Mouse (Mus musculus): ENCODE results near the gene Slc38a3.

Slc38a3 gene

GRCm38 (mm10) chr9:107617461-107617860, 51.9 kb downstream of the Slc38a3 start:
- no peak for DNase-seq

GRCm38 (mm10) chr9:107615035-107615434, 54.3 kb downstream of the Slc38a3 start:
- DNase-seq = no peak

GRCm38 (mm10) chr9:107612945-107613569, 56.3 kb downstream of the Slc38a3 start:
- no peak for DNase-seq

GRCm38 (mm10) chr9:107612191-107612944, 57.0 kb downstream of the Slc38a3 start:
- DNase-seq = peak; percentile 96

GRCm38 (mm10) chr9:107611456-107612190, 57.7 kb downstream of the Slc38a3 start:
- DNase-seq = no peak

GRCm38 (mm10) chr9:107609433-107609830, 59.9 kb downstream of the Slc38a3 start:
- DNase-seq = no peak

GRCm38 (mm10) chr9:107608741-107609432, 60.4 kb downstream of the Slc38a3 start, which contains the start of gene Sema3b:
Sema3b (minus strand) TSS chr9:107609229.
- DNase-seq = peak; percentile 75

GRCm38 (mm10) chr9:107607653-107608245, 61.6 kb downstream of the Slc38a3 start:
- DNase-seq = peak; percentile 69

- no peak for DNase-seq
Measured at GRCm38 (mm10) chr9:107607036-107607435, 62.3 kb downstream of the Slc38a3 start.

GRCm38 (mm10) chr9:107606591-107606990, 62.7 kb downstream of the Slc38a3 start:
- DNase-seq = peak; percentile 73

GRCm38 (mm10) chr9:107605041-107605661, 64.2 kb downstream of the Slc38a3 start:
- DNase-seq = peak; percentile 84

GRCm38 (mm10) chr9:107603251-107603650, 66.1 kb downstream of the Slc38a3 start:
- DNase-seq = no peak

- DNase-seq = peak; percentile 85
Measured at GRCm38 (mm10) chr9:107602068-107602648, 67.2 kb downstream of the Slc38a3 start.

GRCm38 (mm10) chr9:107601275-107601674, 68.1 kb downstream of the Slc38a3 start:
- DNase-seq = peak; percentile 16

- DNase-seq = peak; percentile 70
Measured at GRCm38 (mm10) chr9:107600745-107601144, 68.6 kb downstream of the Slc38a3 start.
